Mouse (Mus musculus) brain, embryonic 14.5 days (tissue): Measurements from ENCODE around the gene Nccrp1.

Experiments used
- CTCF ChIP-seq: fragments of 200-500 bp; IDR thresholded peaks from 2 replicates; pipeline ENCODE4 v1.5.1; 2012; ENCODE audit warnings: inconsistent platforms, mild to moderate bottlenecking, moderate library complexity, borderline replicate concordance; ENCODE audit not compliant: insufficient read depth, insufficient read length; ENCODE audit errors: extremely low read depth
- POLR2A ChIP-seq: fragments of 200-500 bp; IDR thresholded peaks from 2 replicates; pipeline ENCODE4 v1.6.1; 2012; ENCODE audit warnings: mild to moderate bottlenecking, inconsistent platforms, borderline replicate concordance; ENCODE audit not compliant: poor library complexity, insufficient read depth, insufficient read length, severe bottlenecking; ENCODE audit errors: extremely low read depth

DNA sequence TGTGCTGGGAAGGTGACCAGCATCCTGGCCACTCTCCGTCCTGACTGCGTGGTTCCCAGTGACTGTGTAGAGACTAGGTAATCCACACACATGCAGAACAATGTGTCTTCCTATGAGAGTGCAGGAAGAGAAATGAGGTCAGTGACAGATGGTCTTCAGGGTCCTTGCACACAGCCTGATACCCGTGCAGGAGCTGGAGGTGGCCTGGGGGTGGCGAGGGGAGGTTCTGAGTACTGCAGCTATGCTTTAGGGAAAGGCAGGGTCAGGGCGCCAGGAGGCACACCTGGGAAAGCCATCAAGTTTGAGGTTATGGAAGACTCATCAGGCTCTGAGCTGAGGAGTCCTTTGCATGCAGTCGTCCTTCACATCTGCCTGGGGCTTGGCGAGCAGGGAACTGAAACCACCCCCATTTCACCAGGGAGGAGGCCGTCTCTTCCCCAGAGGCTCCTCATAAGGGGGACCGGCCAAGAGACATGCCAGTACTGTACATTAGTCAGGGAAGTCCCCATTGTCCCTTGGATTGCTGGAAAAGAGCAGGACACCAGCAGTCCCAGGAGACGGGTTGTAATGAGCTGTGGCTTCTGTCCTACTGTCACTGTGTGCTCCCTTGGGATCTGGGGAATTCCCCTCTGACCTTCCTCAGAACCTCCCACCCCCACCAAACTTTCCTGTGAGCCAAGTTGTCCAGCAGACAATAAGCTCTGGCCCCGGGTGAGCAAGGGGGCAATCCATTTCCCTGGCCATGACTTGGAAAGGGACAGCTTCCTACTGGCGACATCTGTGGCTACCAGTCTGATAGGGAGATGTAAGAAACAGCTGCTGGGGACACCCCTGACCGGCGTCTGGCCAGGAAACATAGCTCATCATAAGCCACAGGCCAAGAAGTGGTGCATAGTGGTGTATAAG lies 46.4 kb upstream of the Nccrp1 start:
- no peak for TF ChIP-seq CTCF
- TF ChIP-seq POLR2A, result no peak
